Mouse (Mus musculus): Measurements from ENCODE around the gene Xxylt1. TPM values are rescaled to one million over a fixed set of nuclear protein-coding genes. Genes with fewer than 3 reads are reported as not detected.

The Xxylt1 gene
- polyA plus RNA-seq, 1 experiment: 2.7 TPM

DNA sequence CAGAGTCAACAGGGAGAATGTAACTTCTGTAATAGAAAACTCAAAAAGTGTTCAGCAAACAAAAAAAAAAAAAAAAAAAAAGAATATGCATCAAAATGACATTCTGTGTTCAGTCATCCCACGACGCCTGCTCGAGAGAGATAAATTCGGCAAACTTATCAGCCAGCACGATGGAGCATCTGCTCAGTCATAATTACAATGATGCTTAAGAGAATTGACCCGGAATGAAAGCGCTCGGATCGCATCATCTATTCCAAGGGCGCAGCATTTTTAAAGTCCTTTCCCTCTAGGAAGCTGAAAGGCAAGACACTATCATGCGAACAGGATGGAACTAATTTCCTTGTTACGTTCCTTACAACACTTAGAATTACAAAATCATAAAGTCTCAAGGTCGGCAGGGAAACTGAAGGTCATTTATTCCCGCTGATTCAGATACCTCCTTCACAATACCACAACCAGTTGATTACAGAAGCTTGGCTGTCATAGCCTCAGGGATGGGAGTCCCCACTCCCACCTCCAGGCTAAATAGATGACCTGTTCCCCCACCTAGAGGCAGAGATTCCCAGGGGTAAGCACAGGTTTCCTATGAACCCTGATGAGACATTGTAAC is 165.5 kb downstream of the Xxylt1 start:
- Histone ChIP-seq H3K4me1 (ENCODE audit: control insufficient read depth, insufficient read depth, low read length) (no peaks in the 10 kb centered on the region), H3K27ac (ENCODE audit: control insufficient read depth, insufficient read depth, low read depth, low read length, poor library complexity) (no peak overlapping the region), H3K4me3 (replicated peaks; ENCODE audit: control insufficient read depth, low read depth, low read length) (no peak overlapping the region)
- TF ChIP-seq POLR2A (IDR thresholded peaks at IDR 0.05; ENCODE audit: borderline replicate concordance, control insufficient read depth, low read depth, low read length) (no peak), CTCF (IDR thresholded peaks at IDR 0.05; ENCODE audit: control insufficient read depth, insufficient read depth, low read length) (no peak)
- 84% methylated on average over 14 of the region's 14 CpGs for WGBS

Other genes starting within 250 kb of the Xxylt1 start
- gene Acap2, start 119.8 kb upstream of the Xxylt1 start, polyA plus RNA-seq (2011; ENCODE audit: insufficient read depth, insufficient read length, low replicate concordance, missing spikeins): 5.6 and 13.5 TPM in 2 replicates
- gene Ppp1r2, start 193.8 kb upstream of the Xxylt1 start, polyA plus RNA-seq (2011; ENCODE audit: insufficient read depth, insufficient read length, low replicate concordance, missing spikeins): 7.2 and 14.8 TPM in 2 replicates
- 7.9 and 12.5 TPM in 2 replicates for gene Apod, start 233.4 kb upstream of the Xxylt1 start, polyA plus RNA-seq (2011; ENCODE audit: insufficient read depth, insufficient read length, low replicate concordance, missing spikeins)